Mouse (Mus musculus): ENCODE data around the gene AL607142.1. TPM values are rescaled to one million over a fixed set of nuclear protein-coding genes. Genes with fewer than 3 reads are reported as not detected.

The AL607142.1 gene
- total and polyA plus RNA-seq, 3 experiments: not detected

DNA sequence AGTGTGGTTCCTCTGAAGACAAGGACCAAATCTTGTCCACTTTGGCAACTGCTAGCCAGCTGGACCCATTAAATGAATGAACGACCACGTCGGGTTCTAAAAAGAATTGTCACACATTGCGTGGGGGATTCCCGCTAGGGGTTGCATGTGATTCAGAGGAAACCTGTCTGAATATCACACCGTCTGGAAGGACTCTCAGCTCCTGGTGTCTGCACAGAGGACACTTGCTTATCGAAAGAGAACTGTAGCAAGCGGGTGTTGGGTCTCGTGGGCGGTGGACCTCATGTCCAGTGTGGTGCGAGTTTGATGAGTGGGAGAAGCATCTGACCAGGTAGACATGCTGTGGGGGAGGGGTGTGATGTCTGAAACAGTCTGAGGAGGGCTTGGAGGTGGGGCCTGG lies 2.0 kb upstream of the AL607142.1 start:
- Histone ChIP-seq H3K27me3 (ENCODE audit: control insufficient read depth in 1 of 2, insufficient read depth in 2 of 2, low read length in 2 of 2) (no peaks in the 10 kb centered on the region), H3K27ac (ENCODE audit: control insufficient read depth, low read depth, low read length) (no peak overlapping the region), H3K4me1 (ENCODE audit: control insufficient read depth in 1 of 2, insufficient read depth in 2 of 2, low read length in 2 of 2) (no peaks in the 10 kb centered on the region), H3K79me2 (ENCODE audit: control insufficient read depth, insufficient read depth, low read length, poor library complexity) (no peaks in the 10 kb centered on the region), H3K36me3 (ENCODE audit: control insufficient read depth in 1 of 2, insufficient read depth in 2 of 2, low read length in 2 of 2) (no peaks in the 10 kb centered on the region), H3K4me3 (ENCODE audit: control insufficient read depth in 1 of 2, insufficient read depth in 1 of 2, low read depth in 2 of 2, low read length in 2 of 2) (no peak overlapping the region), H3K9me3 (replicated peaks; ENCODE audit: insufficient read depth, low read length) (no peaks in the 10 kb centered on the region), H3K9ac (ENCODE audit: control insufficient read depth, low read depth, low read length, poor library complexity, severe bottlenecking) (no peak overlapping the region)
- no peak for DNase-seq (ENCODE audit: low read depth, low spot score)
- no peak for TF ChIP-seq KAT2A (conservative IDR thresholded peaks at IDR 0.05; ENCODE audit: low read depth, low read length)
- TF ChIP-seq CTCF (IDR thresholded peaks at IDR 0.05 in 2 of 3, conservative IDR thresholded peaks at IDR 0.05 in 1 of 3; ENCODE audit: control insufficient read depth in 1 of 3, insufficient read depth in 1 of 3, low read depth in 2 of 3, low read length in 3 of 3, poor library complexity in 1 of 3, severe bottlenecking in 1 of 3): no peak
- TF ChIP-seq MXI1 (IDR thresholded peaks at IDR 0.05; ENCODE audit: low read depth, low read length): no peak
- TF ChIP-seq MYC (IDR thresholded peaks at IDR 0.05; ENCODE audit: low read depth, low read length): no peak
- TF ChIP-seq BHLHE40 (IDR thresholded peaks at IDR 0.05; ENCODE audit: borderline replicate concordance, low read depth, low read length): no peak
- TF ChIP-seq E2F4 (IDR thresholded peaks at IDR 0.05; ENCODE audit: borderline replicate concordance, low read depth, low read length): no peak
- no peak for TF ChIP-seq NELFE (IDR thresholded peaks at IDR 0.05; ENCODE audit: low read depth, low read length)
- TF ChIP-seq RAD21 (IDR thresholded peaks at IDR 0.05; ENCODE audit: low read depth, low read length): no peak
- TF ChIP-seq RCOR1 (IDR thresholded peaks at IDR 0.05; ENCODE audit: low read depth, low read length): no peak
- TF ChIP-seq CHD2 (IDR thresholded peaks at IDR 0.05; ENCODE audit: low read length): no peak
- no peak for TF ChIP-seq ZC3H11A (IDR thresholded peaks at IDR 0.05; ENCODE audit: low read depth, low read length)
- TF ChIP-seq MAZ (IDR thresholded peaks at IDR 0.05; ENCODE audit: low read depth, low read length): no peak
- no peak for TF ChIP-seq UBTF (IDR thresholded peaks at IDR 0.05; ENCODE audit: borderline replicate concordance, insufficient read depth, low read depth, low read length)
- TF ChIP-seq SMC3 (IDR thresholded peaks at IDR 0.05; ENCODE audit: low read depth, low read length): no peak
- no peak for TF ChIP-seq USF1 (IDR thresholded peaks at IDR 0.05; ENCODE audit: low read depth, low read length)
- no peak for TF ChIP-seq GATA1 (IDR thresholded peaks at IDR 0.05; ENCODE audit: low read depth, low read length)

DNA sequence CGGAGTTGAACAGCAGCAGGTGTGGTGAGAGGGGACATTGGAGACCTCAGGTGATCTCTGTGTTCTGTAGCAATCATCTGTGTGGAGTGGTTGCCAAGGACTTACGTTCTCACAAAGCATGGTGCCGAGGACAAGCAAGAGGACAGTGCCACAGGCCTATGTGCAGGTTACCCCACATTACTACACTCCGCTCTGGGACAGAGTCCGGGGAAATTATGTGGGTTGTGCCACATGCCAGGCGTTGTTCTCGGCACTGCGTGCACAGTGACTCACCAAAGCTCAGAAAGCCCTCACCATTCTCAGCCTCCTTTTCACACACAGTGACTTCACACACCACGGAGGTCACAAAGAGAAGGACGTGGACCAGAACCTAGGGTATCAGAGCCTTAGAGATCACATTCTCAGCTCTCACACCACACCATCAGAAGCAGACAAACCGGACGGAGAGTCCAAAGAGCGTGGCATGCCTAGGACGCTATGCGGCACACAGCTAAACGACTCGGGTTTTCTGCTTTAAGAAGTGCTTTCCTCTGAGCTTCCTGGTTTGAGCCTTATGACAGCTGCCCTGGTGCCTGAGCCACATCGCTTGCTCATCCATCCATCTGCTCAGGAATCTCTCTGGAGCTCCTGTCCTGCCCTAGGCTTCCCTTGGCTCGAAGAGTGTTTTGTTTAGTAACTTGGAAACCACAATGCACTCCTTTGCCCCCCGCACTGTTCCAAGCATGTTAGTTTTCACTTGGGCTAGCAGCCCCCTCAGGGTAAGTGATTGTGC lies 1.3 kb upstream of the AL607142.1 start:
- no peaks in the 10 kb centered on the region for H3K4me1 ChIP-seq (ENCODE audit: control insufficient read depth in 1 of 2, insufficient read depth in 2 of 2, low read length in 2 of 2)
- no peak overlapping the region for H3K4me3 ChIP-seq (ENCODE audit: control insufficient read depth in 1 of 2, insufficient read depth in 1 of 2, low read depth in 2 of 2, low read length in 2 of 2)
- no peaks in the 10 kb centered on the region for H3K36me3 ChIP-seq (ENCODE audit: control insufficient read depth in 1 of 2, insufficient read depth in 2 of 2, low read length in 2 of 2)
- H3K79me2 ChIP-seq (ENCODE audit: control insufficient read depth, insufficient read depth, low read length, poor library complexity): no peaks in the 10 kb centered on the region
- H3K27ac ChIP-seq (ENCODE audit: control insufficient read depth, low read depth, low read length): no peak overlapping the region
- no peaks in the 10 kb centered on the region for H3K9me3 ChIP-seq (replicated peaks; ENCODE audit: insufficient read depth, low read length)
- H3K9ac ChIP-seq (ENCODE audit: control insufficient read depth, low read depth, low read length, poor library complexity, severe bottlenecking): no peak overlapping the region
- H3K27me3 ChIP-seq (ENCODE audit: control insufficient read depth in 1 of 2, insufficient read depth in 2 of 2, low read length in 2 of 2): no peaks in the 10 kb centered on the region
- TF ChIP-seq ELF1 (IDR thresholded peaks at IDR 0.05; ENCODE audit: low read depth, low read length): no peak
- no peak for TF ChIP-seq POLR2A (IDR thresholded peaks at IDR 0.05; ENCODE audit: control insufficient read depth in 1 of 2, insufficient read depth in 1 of 2, low read depth in 1 of 2, low read length in 2 of 2, poor library complexity in 1 of 2)
- TF ChIP-seq ETS1 (IDR thresholded peaks at IDR 0.05; ENCODE audit: low read depth, low read length): no peak
- no peak for DNase-seq (ENCODE audit: low read depth, low spot score)

Data from MEL (cell line).